8 mouse cellular contexts compared by ENCODE assay signal in genomic region chrX:111462092-111462491, GRCm38 (mm10).
DNase-seq lines count a peak whose midpoint lies in the region; ATAC-seq lines count a peak whose summit lies in the region.

No protein-coding gene starts in this region.

- peak overlapping the region; percentile 75 for H3K4me2 ChIP-seq in heart, embryonic 14.5 days (ENCODE audit: low read length)
- H3K4me2 ChIP-seq in embryonic facial prominence, embryonic 11.5 days (ENCODE audit: low read depth, low read length), result peak overlapping the region; percentile 30
- H3K4me2 ChIP-seq in hindbrain, embryonic 15.5 days, result peak overlapping the region; percentile 54
- peak overlapping the region; percentile 59 for H3K4me2 ChIP-seq in midbrain, embryonic 13.5 days (replicated peaks)

- peak overlapping the region; percentile 70 for H3K9ac ChIP-seq in heart, embryonic 14.5 days (ENCODE audit: low read length)
- H3K9ac ChIP-seq in embryonic facial prominence, embryonic 11.5 days (replicated peaks; ENCODE audit: low read length), result peak overlapping the region; percentile 75
- peak overlapping the region; percentile 64; the same call in 1 of the 2 replicates for H3K9ac ChIP-seq in hindbrain, embryonic 15.5 days
- peak overlapping the region; percentile 72 for H3K9ac ChIP-seq in midbrain, embryonic 13.5 days (replicated peaks)

- no peak for DNase-seq in heart, postnatal 14 days
- peak; percentile 26 for DNase-seq in embryonic facial prominence, embryonic 11.5 days (ENCODE audit: low spot score)
- no peak for DNase-seq in right cerebral cortex, postnatal 14 days
- DNase-seq in adrenal gland, postnatal 36 days, result no peak
- DNase-seq in spleen, postnatal 4 days (ENCODE audit: low spot score in 2 of 2), result no peak

- no peaks in the 10 kb centered on the region for H3K4me1 ChIP-seq in heart, embryonic 14.5 days (ENCODE audit: control insufficient read depth in 2 of 2, insufficient read depth in 2 of 2, low read length in 2 of 2)
- no peaks in the 10 kb centered on the region for H3K4me1 ChIP-seq in embryonic facial prominence, embryonic 11.5 days (ENCODE audit: control insufficient read depth, insufficient read depth, low read length)
- no peaks in the 10 kb centered on the region for H3K4me1 ChIP-seq in hindbrain, embryonic 15.5 days (replicated peaks)
- no peaks in the 10 kb centered on the region for H3K4me1 ChIP-seq in midbrain, embryonic 13.5 days (replicated peaks)

- 16% methylated on average over 8 of the region's 8 CpGs for WGBS in heart, embryonic 14.5 days
- WGBS in embryonic facial prominence, embryonic 11.5 days, result 18% methylated on average over 8 of the region's 8 CpGs
- 21% methylated on average over 8 of the region's 8 CpGs for WGBS in hindbrain, embryonic 15.5 days
- 16% methylated on average over 8 of the region's 8 CpGs for WGBS in midbrain, embryonic 13.5 days

- intact Hi-C loops in heart, postnatal 14 days (cut with DNase I), result no loop called here

- H3K27me3 ChIP-seq in heart, embryonic 14.5 days (ENCODE audit: control insufficient read depth, insufficient read depth, low read length), result no peaks in the 10 kb centered on the region
- H3K27me3 ChIP-seq in embryonic facial prominence, embryonic 11.5 days (ENCODE audit: control insufficient read depth, insufficient read depth, low read length), result no peaks in the 10 kb centered on the region
- H3K27me3 ChIP-seq in hindbrain, embryonic 15.5 days, result no peaks in the 10 kb centered on the region
- no peaks in the 10 kb centered on the region for H3K27me3 ChIP-seq in midbrain, embryonic 13.5 days

- ATAC-seq in heart, embryonic 14.5 days (ENCODE audit: insufficient number of reproducible peaks, insufficient read depth, low FRiP score, low read depth), result no peak
- no peak for ATAC-seq in embryonic facial prominence, embryonic 11.5 days (replicated peaks; ENCODE audit: insufficient number of reproducible peaks, low FRiP score, low TSS enrichment, low read depth)
- ATAC-seq in hindbrain, embryonic 15.5 days (ENCODE audit: low FRiP score, low read depth), result no peak
- no peak for ATAC-seq in midbrain, embryonic 13.5 days

- peak overlapping the region; percentile 48 to 58 for H3K4me3 ChIP-seq in heart, embryonic 14.5 days (ENCODE audit: control insufficient read depth in 1 of 2, insufficient read depth in 1 of 2, low read depth in 1 of 2, low read length in 2 of 2)
- peak overlapping the region; percentile 57 for H3K4me3 ChIP-seq in embryonic facial prominence, embryonic 11.5 days (ENCODE audit: low read depth, low read length)
- peak overlapping the region; percentile 57 for H3K4me3 ChIP-seq in hindbrain, embryonic 15.5 days
- peak overlapping the region; percentile 67 for H3K4me3 ChIP-seq in midbrain, embryonic 13.5 days (replicated peaks)

- 0 out of 4 replicates have a peak overlapping the region, but pooled peaks of 1 of the 2 experiments have one; percentile 47 for H3K27ac ChIP-seq in heart, embryonic 14.5 days (replicated peaks in 1 of 2; ENCODE audit: control insufficient read depth in 1 of 2, insufficient read depth in 1 of 2, low read depth in 2 of 2, low read length in 2 of 2)
- H3K27ac ChIP-seq in embryonic facial prominence, embryonic 11.5 days (replicated peaks; ENCODE audit: low read depth, low read length), result 0 out of 2 replicates have a peak overlapping the region, but pooled peaks have one; percentile 13
- H3K27ac ChIP-seq in hindbrain, embryonic 15.5 days (replicated peaks), result peak overlapping the region; percentile 86; the same call in 1 of the 2 replicates
- H3K27ac ChIP-seq in midbrain, embryonic 13.5 days, result 0 out of 2 replicates have a peak overlapping the region, but pooled peaks have one; percentile 85

- H3K9me3 ChIP-seq in heart, embryonic 14.5 days (ENCODE audit: control insufficient read depth, low read length), result no peaks in the 10 kb centered on the region
- H3K9me3 ChIP-seq in embryonic facial prominence, embryonic 11.5 days (replicated peaks; ENCODE audit: control insufficient read depth, low read length), result no peaks in the 10 kb centered on the region
- H3K9me3 ChIP-seq in hindbrain, embryonic 15.5 days, result no peaks in the 10 kb centered on the region
- no peaks in the 10 kb centered on the region for H3K9me3 ChIP-seq in midbrain, embryonic 13.5 days

- H3K36me3 ChIP-seq in heart, embryonic 14.5 days (ENCODE audit: control insufficient read depth, insufficient read depth, low read length), result no peaks in the 10 kb centered on the region
- H3K36me3 ChIP-seq in embryonic facial prominence, embryonic 11.5 days (replicated peaks; ENCODE audit: control insufficient read depth, insufficient read depth, low read depth, low read length), result no peaks in the 10 kb centered on the region
- H3K36me3 ChIP-seq in hindbrain, embryonic 15.5 days, result no peaks in the 10 kb centered on the region
- H3K36me3 ChIP-seq in midbrain, embryonic 13.5 days, result no peaks in the 10 kb centered on the region
